Mouse (Mus musculus): Measurements from ENCODE around the gene Olfr1420. TPM values are rescaled to one million over a fixed set of nuclear protein-coding genes. Genes with fewer than 3 reads are reported as not detected.
A peak's percentile ranks its signal among the peaks of the same experiment; 100 is the strongest.
"Not testable (repeated sequence)": the region's sequence is repeated elsewhere in the genome, so short reads cannot be mapped to it uniquely, and the experiment has no call there.

Olfr1420 gene
- polyA plus RNA-seq, 1 experiment = not detected

DNA sequence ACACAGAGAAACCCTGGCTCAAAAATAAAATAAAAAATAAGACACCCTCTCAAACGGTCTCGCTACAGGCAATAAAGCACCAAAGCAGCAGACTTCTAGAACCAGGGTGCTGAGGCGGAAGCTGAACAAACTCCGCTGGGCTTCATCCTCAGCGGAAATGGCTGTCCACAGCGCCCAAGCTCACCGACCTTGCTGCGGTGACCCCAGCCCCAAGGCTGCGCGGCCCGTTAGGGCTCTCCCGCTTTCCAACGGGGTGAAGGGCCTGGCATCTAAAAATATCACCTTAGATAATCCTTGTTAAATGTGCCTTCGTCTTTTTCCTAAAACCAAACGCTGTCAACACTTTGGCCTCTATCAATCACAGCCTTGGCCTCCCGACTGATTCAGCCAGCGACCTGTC, 25.2 kb downstream of the Olfr1420 start:
- peak overlapping the region; percentile 72 for H3K4me3 ChIP-seq (ENCODE audit: insufficient read depth, low read length)
- peaks cover 13% of the 10 kb centered on the region for H3K4me1 ChIP-seq (ENCODE audit: control insufficient read depth, insufficient read depth, low read length)
- peak overlapping the region; percentile 92 for H3K27ac ChIP-seq (ENCODE audit: insufficient read depth, low read depth, low read length)
- no peak for TF ChIP-seq POLR2A (IDR thresholded peaks at IDR 0.05; ENCODE audit: borderline replicate concordance, low read depth, low read length)
- TF ChIP-seq CTCF (IDR thresholded peaks at IDR 0.05; ENCODE audit: low read depth, low read length) = no peak

DNA sequence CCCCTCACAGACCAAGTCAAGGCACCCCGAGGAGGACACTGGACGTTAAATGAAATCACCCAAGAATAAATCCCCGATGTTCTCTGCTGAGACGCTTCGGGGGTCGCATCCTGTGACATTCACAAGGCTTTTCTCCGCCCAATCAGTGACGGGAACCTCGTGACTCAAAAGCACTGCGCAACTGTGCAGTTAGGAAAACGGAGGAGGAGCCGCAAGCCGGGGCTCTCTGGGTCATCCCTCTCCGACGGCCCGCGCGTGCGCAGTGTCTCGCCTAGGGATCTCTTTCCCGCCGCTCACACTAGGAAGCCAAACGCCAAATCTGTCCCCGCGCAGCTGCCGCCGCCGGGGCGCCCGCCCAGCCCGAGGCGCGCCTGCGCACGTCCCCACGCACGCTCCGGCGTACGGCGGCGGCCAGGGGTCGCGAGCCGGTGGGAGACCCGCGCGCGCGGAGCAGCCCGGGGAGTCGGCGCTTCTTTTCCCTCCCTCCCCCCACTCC, 25.7 kb downstream of the Olfr1420 start, which contains the start of gene Patl1:
Patl1 (plus strand) TSS at position 363 of the 496 bp plus-strand sequence.
- TF ChIP-seq POLR2A (IDR thresholded peaks at IDR 0.05; ENCODE audit: borderline replicate concordance, low read depth, low read length) = no peak
- no peak for TF ChIP-seq CTCF (IDR thresholded peaks at IDR 0.05; ENCODE audit: low read depth, low read length)
- peak within 1 kb of the TSS; percentile 72 for H3K4me3 ChIP-seq (ENCODE audit: insufficient read depth, low read length)
- peak within 1 kb of the TSS; percentile 92 for H3K27ac ChIP-seq (ENCODE audit: insufficient read depth, low read depth, low read length)
- H3K4me1 ChIP-seq (ENCODE audit: control insufficient read depth, insufficient read depth, low read length) = peaks cover 13% of the 10 kb centered on the region

DNA sequence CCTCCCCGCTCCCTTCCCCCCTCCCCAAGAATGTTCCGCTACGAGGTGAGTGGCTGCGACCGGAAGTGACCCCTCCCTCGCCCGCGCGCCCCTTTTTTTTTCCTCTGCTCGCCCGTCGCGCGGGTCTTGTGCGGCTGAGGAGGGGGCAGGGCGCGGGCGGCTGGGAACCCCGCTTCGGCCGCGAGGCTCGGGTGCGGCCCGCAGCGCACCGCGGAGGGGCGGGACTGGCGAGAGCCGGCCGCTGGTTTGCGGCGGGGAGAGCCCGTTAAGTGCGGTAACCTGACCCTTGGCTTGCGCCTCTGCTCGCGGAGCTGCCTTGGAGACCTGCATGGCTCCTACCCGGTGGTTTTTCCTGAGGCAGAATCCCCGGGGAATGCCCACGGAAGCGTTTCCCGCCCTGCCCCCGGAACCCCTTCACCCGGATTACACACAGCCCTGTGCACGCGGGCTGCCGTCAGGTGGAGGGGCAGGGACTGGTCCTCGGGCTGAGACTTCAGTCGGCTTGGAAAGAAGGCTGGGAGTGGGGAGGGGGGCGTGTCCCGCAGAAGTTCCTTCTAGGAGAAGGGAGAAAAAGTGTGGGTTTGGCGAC, 26.3 kb downstream of the Olfr1420 start:
- TF ChIP-seq CTCF (IDR thresholded peaks at IDR 0.05; ENCODE audit: low read depth, low read length) (no peak), POLR2A (IDR thresholded peaks at IDR 0.05; ENCODE audit: borderline replicate concordance, low read depth, low read length) (no peak)
- peak overlapping the region; percentile 78 for H3K27ac ChIP-seq (ENCODE audit: insufficient read depth, low read depth, low read length)
- peak overlapping the region; percentile 64 for H3K4me3 ChIP-seq (ENCODE audit: insufficient read depth, low read length)
- peaks cover 15% of the 10 kb centered on the region for H3K4me1 ChIP-seq (ENCODE audit: control insufficient read depth, insufficient read depth, low read length)

DNA sequence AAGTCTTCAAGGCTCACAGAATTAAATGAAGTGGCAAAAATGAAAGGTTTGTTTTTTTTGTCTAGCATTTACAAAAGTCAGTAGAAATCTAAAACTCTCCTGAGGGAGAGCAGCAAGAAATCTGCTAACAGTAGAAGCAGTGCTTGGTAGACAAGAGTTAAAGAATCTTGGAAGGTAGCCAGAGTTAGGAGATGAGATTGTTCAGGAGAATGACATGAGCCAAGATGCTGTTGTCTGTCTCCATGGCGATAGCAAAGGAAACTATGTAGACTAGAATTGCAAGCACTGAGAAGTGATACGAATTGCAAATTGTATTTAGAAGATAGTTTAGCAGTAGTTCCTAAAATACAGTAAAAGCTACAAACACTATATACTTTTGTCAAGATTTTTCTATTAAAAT, 29.4 kb downstream of the Olfr1420 start:
- TF ChIP-seq POLR2A (IDR thresholded peaks at IDR 0.05; ENCODE audit: borderline replicate concordance, low read depth, low read length) = no peak
- TF ChIP-seq CTCF (IDR thresholded peaks at IDR 0.05; ENCODE audit: low read depth, low read length) = no peak
- H3K4me1 ChIP-seq (ENCODE audit: control insufficient read depth, insufficient read depth, low read length) = peaks cover 13% of the 10 kb centered on the region
- no peak overlapping the region for H3K4me3 ChIP-seq (ENCODE audit: insufficient read depth, low read length)
- H3K27ac ChIP-seq (ENCODE audit: insufficient read depth, low read depth, low read length) = no peak overlapping the region

GRCm38 (mm10) chr19:11922068-11922467, 35.7 kb downstream of the Olfr1420 start:
- TF ChIP-seq CTCF (IDR thresholded peaks at IDR 0.05; ENCODE audit: low read depth, low read length) (no peak), POLR2A (IDR thresholded peaks at IDR 0.05; ENCODE audit: borderline replicate concordance, low read depth, low read length) (no peak)
- peaks cover 21% of the 10 kb centered on the region for H3K4me1 ChIP-seq (ENCODE audit: control insufficient read depth, insufficient read depth, low read length)
- no peak overlapping the region for H3K4me3 ChIP-seq (ENCODE audit: insufficient read depth, low read length)
- H3K27ac ChIP-seq (ENCODE audit: insufficient read depth, low read depth, low read length) = peak overlapping the region; percentile 2; the same call in 1 of the 2 replicates

- not testable (repeated sequence) for H3K27ac ChIP-seq (ENCODE audit: insufficient read depth, low read depth, low read length); H3K4me3 ChIP-seq (ENCODE audit: insufficient read depth, low read length)
- H3K4me1 ChIP-seq (ENCODE audit: control insufficient read depth, insufficient read depth, low read length) = peaks cover 19% of the 10 kb centered on the region
Measured at GRCm38 (mm10) chr19:11922515-11922914, 36.1 kb downstream of the Olfr1420 start.

GRCm38 (mm10) chr19:11926380-11926779, 40.0 kb downstream of the Olfr1420 start:
- Histone ChIP-seq H3K4me3 (ENCODE audit: insufficient read depth, low read length) (no peak overlapping the region), H3K4me1 (ENCODE audit: control insufficient read depth, insufficient read depth, low read length) (peaks cover 14% of the 10 kb centered on the region), H3K27ac (ENCODE audit: insufficient read depth, low read depth, low read length) (no peak overlapping the region)
- no peak for TF ChIP-seq POLR2A (IDR thresholded peaks at IDR 0.05; ENCODE audit: borderline replicate concordance, low read depth, low read length)
- no peak for TF ChIP-seq CTCF (IDR thresholded peaks at IDR 0.05; ENCODE audit: low read depth, low read length)

- TF ChIP-seq POLR2A (IDR thresholded peaks at IDR 0.05; ENCODE audit: borderline replicate concordance, low read depth, low read length) (no peak), CTCF (IDR thresholded peaks at IDR 0.05; ENCODE audit: low read depth, low read length) (no peak)
- Histone ChIP-seq H3K4me1 (ENCODE audit: control insufficient read depth, insufficient read depth, low read length) (0 out of 2 replicates have a peak, but pooled peaks cover 3% of the 10 kb centered on the region), H3K27ac (ENCODE audit: insufficient read depth, low read depth, low read length) (no peak overlapping the region), H3K4me3 (ENCODE audit: insufficient read depth, low read length) (no peak overlapping the region)
Measured at GRCm38 (mm10) chr19:11928025-11928748, 41.8 kb downstream of the Olfr1420 start.

GRCm38 (mm10) chr19:11946460-11946859, 60.1 kb downstream of the Olfr1420 start:
- H3K27ac ChIP-seq (ENCODE audit: insufficient read depth, low read depth, low read length); H3K4me3 ChIP-seq (ENCODE audit: insufficient read depth, low read length): not testable (repeated sequence)
- H3K4me1 ChIP-seq (ENCODE audit: control insufficient read depth, insufficient read depth, low read length) = peaks cover 18% of the 10 kb centered on the region

Other genes with a start within 250 kb of the Olfr1420 start
- not detected in 2 replicates for gene Ms4a3, start 245.7 kb upstream of the Olfr1420 start, polyA plus RNA-seq (2012; ENCODE audit: insufficient read depth, insufficient read length, missing spikeins)
- gene Oosp2, start 226.0 kb upstream of the Olfr1420 start, polyA plus RNA-seq (2012; ENCODE audit: insufficient read depth, insufficient read length, missing spikeins) = not detected in 2 replicates
- not detected in 2 replicates for gene Oosp1, start 195.4 kb upstream of the Olfr1420 start, polyA plus RNA-seq (2012; ENCODE audit: insufficient read depth, insufficient read length, missing spikeins)
- gene Oosp3, start 189.5 kb upstream of the Olfr1420 start, polyA plus RNA-seq (2012; ENCODE audit: insufficient read depth, insufficient read length, missing spikeins) = not detected in 2 replicates
- gene Gif, start 139.0 kb upstream of the Olfr1420 start, polyA plus RNA-seq (2012; ENCODE audit: insufficient read depth, insufficient read length, missing spikeins) = not detected in 2 replicates
- gene Mrpl16, start 116.2 kb upstream of the Olfr1420 start, polyA plus RNA-seq (2012; ENCODE audit: insufficient read depth, insufficient read length, missing spikeins) = 19.2 and 20.8 TPM in 2 replicates
- gene Stx3, start 67.2 kb upstream of the Olfr1420 start, polyA plus RNA-seq (2012; ENCODE audit: insufficient read depth, insufficient read length, missing spikeins) = 23.1 and 28.0 TPM in 2 replicates
- not detected in 2 replicates for gene Olfr1417, start 47.3 kb upstream of the Olfr1420 start, polyA plus RNA-seq (2012; ENCODE audit: insufficient read depth, insufficient read length, missing spikeins)
- gene Olfr1418, start 25.5 kb upstream of the Olfr1420 start, polyA plus RNA-seq (2012; ENCODE audit: insufficient read depth, insufficient read length, missing spikeins) = not detected in 2 replicates
- not detected in 2 replicates for gene Olfr1419, start 11.5 kb upstream of the Olfr1420 start, polyA plus RNA-seq (2012; ENCODE audit: insufficient read depth, insufficient read length, missing spikeins)
- gene Patl1, start 25.8 kb downstream of the Olfr1420 start, polyA plus RNA-seq (2012; ENCODE audit: insufficient read depth, insufficient read length, missing spikeins) = 26.7 and 31.3 TPM in 2 replicates
- 32.9 and 34.7 TPM in 2 replicates for gene Osbp, start 79.4 kb downstream of the Olfr1420 start, polyA plus RNA-seq (2012; ENCODE audit: insufficient read depth, insufficient read length, missing spikeins)
- gene Olfr1423, start 154.8 kb downstream of the Olfr1420 start, polyA plus RNA-seq (2012; ENCODE audit: insufficient read depth, insufficient read length, missing spikeins) = not detected in 2 replicates
- not detected in 2 replicates for gene Olfr1424, start 176.1 kb downstream of the Olfr1420 start, polyA plus RNA-seq (2012; ENCODE audit: insufficient read depth, insufficient read length, missing spikeins)
- not detected in 2 replicates for gene Olfr1425, start 191.2 kb downstream of the Olfr1420 start, polyA plus RNA-seq (2012; ENCODE audit: insufficient read depth, insufficient read length, missing spikeins)
- not detected in 2 replicates for gene Olfr1426, start 205.4 kb downstream of the Olfr1420 start, polyA plus RNA-seq (2012; ENCODE audit: insufficient read depth, insufficient read length, missing spikeins)
- not detected in 2 replicates for gene Olfr1427, start 216.8 kb downstream of the Olfr1420 start, polyA plus RNA-seq (2012; ENCODE audit: insufficient read depth, insufficient read length, missing spikeins)
- not detected in 2 replicates for gene Olfr1428, start 229.3 kb downstream of the Olfr1420 start, polyA plus RNA-seq (2012; ENCODE audit: insufficient read depth, insufficient read length, missing spikeins)
- gene Olfr76, start 236.6 kb downstream of the Olfr1420 start, polyA plus RNA-seq (2012; ENCODE audit: insufficient read depth, insufficient read length, missing spikeins) = not detected in 2 replicates

Data from bone marrow macrophage, adult 2 months (primary cell).